Comparison of ENCODE assay signal across 8 mouse cellular contexts in genomic region chr9:62026600-62026999, GRCm38 (mm10). TPM values are rescaled to one million over a fixed set of nuclear protein-coding genes. Genes with fewer than 3 reads are reported as not detected.
DNase-seq lines count a peak whose midpoint lies in the region; ATAC-seq and TF ChIP-seq lines count a peak whose summit lies in the region.

TSS of gene Paqr5 (minus strand) at chr9:62026856.

- DNase-seq in cerebellum, postnatal 25 days, result peak; percentile 19 to 43
- DNase-seq in embryonic facial prominence, embryonic 11.5 days (ENCODE audit: low spot score), result peak; percentile 62
- peak; percentile 23 for DNase-seq in heart, postnatal 4 days
- peak; percentile 63 for DNase-seq in limb, embryonic 11.5 days (ENCODE audit: low spot score)
- peak; percentile 90 for DNase-seq in midbrain, embryonic 11.5 days (ENCODE audit: low spot score, missing footprints)
- no peak for DNase-seq in cerebellum, adult 11-12 months

- H3K4me1 ChIP-seq in embryonic facial prominence, embryonic 11.5 days (ENCODE audit: control insufficient read depth, insufficient read depth, low read length), result peaks cover 5% of the 10 kb centered on the region; the same call in 1 of the 2 replicates
- H3K4me1 ChIP-seq in limb, embryonic 11.5 days (ENCODE audit: control insufficient read depth, insufficient read depth, low read length), result peaks cover 7% of the 10 kb centered on the region; the same call in 1 of the 2 replicates
- peaks cover 2% of the 10 kb centered on the region; the same call in 1 of the 2 replicates for H3K4me1 ChIP-seq in midbrain, embryonic 11.5 days (ENCODE audit: control insufficient read depth, insufficient read depth, low read length)
- H3K4me1 ChIP-seq in testis, adult 2 months (ENCODE audit: control insufficient read depth, insufficient read depth, low read length), result peaks cover 3% of the 10 kb centered on the region

- peak within 1 kb of the TSS; percentile 36 for H3K4me3 ChIP-seq in embryonic facial prominence, embryonic 11.5 days (ENCODE audit: low read depth, low read length)
- H3K4me3 ChIP-seq in limb, embryonic 11.5 days (ENCODE audit: low read depth, low read length), result peak within 1 kb of the TSS; percentile 40
- H3K4me3 ChIP-seq in midbrain, embryonic 11.5 days (ENCODE audit: low read depth, low read length), result peak within 1 kb of the TSS; percentile 34
- peak within 1 kb of the TSS; percentile 31 for H3K4me3 ChIP-seq in testis, adult 2 months (ENCODE audit: control insufficient read depth, low read depth, low read length)

- TF ChIP-seq CTCF in testis, adult 2 months (IDR thresholded peaks at IDR 0.05; ENCODE audit: control insufficient read depth, insufficient read depth, insufficient replicate concordance, low read depth, low read length), result no peak

- no peaks in the 10 kb centered on the region for H3K9me3 ChIP-seq in embryonic facial prominence, embryonic 11.5 days (replicated peaks; ENCODE audit: control insufficient read depth, low read length)
- H3K9me3 ChIP-seq in limb, embryonic 11.5 days (ENCODE audit: control insufficient read depth, low read length), result no peaks in the 10 kb centered on the region
- no peaks in the 10 kb centered on the region for H3K9me3 ChIP-seq in midbrain, embryonic 11.5 days (ENCODE audit: control insufficient read depth, low read length)

- H3K27me3 ChIP-seq in embryonic facial prominence, embryonic 11.5 days (ENCODE audit: control insufficient read depth, insufficient read depth, low read length), result peaks cover 23% of the 10 kb centered on the region
- peaks cover 16% of the 10 kb centered on the region for H3K27me3 ChIP-seq in limb, embryonic 11.5 days (ENCODE audit: control insufficient read depth, insufficient read depth, low read length)
- peaks cover 22% of the 10 kb centered on the region for H3K27me3 ChIP-seq in midbrain, embryonic 11.5 days (ENCODE audit: control insufficient read depth, insufficient read depth, low read length)
- no peaks in the 10 kb centered on the region for H3K27me3 ChIP-seq in testis, adult 2 months (ENCODE audit: control insufficient read depth, insufficient read depth, low read length)

- WGBS in embryonic facial prominence, embryonic 11.5 days, result under 1% methylated on average over 30 of the region's 32 CpGs
- 0% methylated on average over 31 of the region's 32 CpGs for WGBS in limb, embryonic 11.5 days
- WGBS in midbrain, embryonic 11.5 days, result under 1% methylated on average over 31 of the region's 32 CpGs

- no peak for TF ChIP-seq POLR2A in testis, adult 2 months (IDR thresholded peaks at IDR 0.05; ENCODE audit: control insufficient read depth, low read depth, low read length)

- H3K27ac ChIP-seq in embryonic facial prominence, embryonic 11.5 days (replicated peaks; ENCODE audit: low read depth, low read length), result no peak within 1 kb of the TSS
- H3K27ac ChIP-seq in limb, embryonic 11.5 days (replicated peaks; ENCODE audit: low read depth, low read length), result no peak within 1 kb of the TSS
- H3K27ac ChIP-seq in midbrain, embryonic 11.5 days (ENCODE audit: low read depth, low read length), result no peak within 1 kb of the TSS
- H3K27ac ChIP-seq in testis, adult 2 months (ENCODE audit: control insufficient read depth, insufficient read depth, low read depth, low read length), result no peak within 1 kb of the TSS

- H3K36me3 ChIP-seq in embryonic facial prominence, embryonic 11.5 days (replicated peaks; ENCODE audit: control insufficient read depth, insufficient read depth, low read depth, low read length), result no peaks in the 10 kb centered on the region
- H3K36me3 ChIP-seq in limb, embryonic 11.5 days (ENCODE audit: control insufficient read depth, insufficient read depth, low read length), result no peaks in the 10 kb centered on the region
- no peaks in the 10 kb centered on the region for H3K36me3 ChIP-seq in midbrain, embryonic 11.5 days (ENCODE audit: control insufficient read depth, insufficient read depth, low read length)
- H3K36me3 ChIP-seq in testis, adult 2 months (ENCODE audit: control insufficient read depth, insufficient read depth, low read length), result no peaks in the 10 kb centered on the region

- ATAC-seq in cerebellum, adult (ENCODE audit: insufficient number of reproducible peaks, low FRiP score, low TSS enrichment), result no peak
- ATAC-seq in embryonic facial prominence, embryonic 11.5 days (replicated peaks; ENCODE audit: insufficient number of reproducible peaks, low FRiP score, low TSS enrichment, low read depth), result peak; percentile 47; the same call in 1 of the 2 replicates
- ATAC-seq in limb, embryonic 11.5 days (ENCODE audit: insufficient number of reproducible peaks, low FRiP score, low TSS enrichment, low read depth), result 0 out of 2 replicates have a peak, but pooled peaks have one; percentile 62
- ATAC-seq in midbrain, embryonic 11.5 days (ENCODE audit: low FRiP score), result no peak

- peak within 1 kb of the TSS; percentile 89 for H3K4me2 ChIP-seq in embryonic facial prominence, embryonic 11.5 days (ENCODE audit: low read depth, low read length)
- peak within 1 kb of the TSS; percentile 91 for H3K4me2 ChIP-seq in limb, embryonic 11.5 days (ENCODE audit: low read depth, severe bottlenecking)
- H3K4me2 ChIP-seq in midbrain, embryonic 11.5 days, result peak within 1 kb of the TSS; percentile 63

- peak within 1 kb of the TSS; percentile 52; the same call in 1 of the 2 replicates for H3K9ac ChIP-seq in embryonic facial prominence, embryonic 11.5 days (replicated peaks; ENCODE audit: low read length)
- 0 out of 2 replicates have a peak within 1 kb of the TSS, but pooled peaks have one; percentile 24 for H3K9ac ChIP-seq in limb, embryonic 11.5 days (ENCODE audit: low read length)
- peak within 1 kb of the TSS; percentile 49 for H3K9ac ChIP-seq in midbrain, embryonic 11.5 days (ENCODE audit: low read length)

RNA-seq across cellular contexts. Expression of gene Paqr5, which starts in this region (rescaled TPM):
- 0.34 and 0.54 TPM in 2 replicates for polyA plus RNA-seq in embryonic facial prominence, embryonic 11.5 days (2014; fragmentation: Nextera tagmentation; extraction: Ambion mirVana)
- not detected for total RNA-seq in heart, postnatal 4 days (2021)
- polyA plus RNA-seq in limb, embryonic 11.5 days (2014; fragmentation: Nextera tagmentation; extraction: Ambion mirVana), result 0.85 and 1.0 TPM in 2 replicates
- polyA plus RNA-seq in midbrain, embryonic 11.5 days (2014; fragmentation: Nextera tagmentation; extraction: Ambion mirVana), result 0.26 and 0.37 TPM in 2 replicates
- polyA plus RNA-seq in testis, adult 2 months (2012; rRNA removed), result 804 and 867 TPM in 2 replicates

Comparison
In these comparisons a context has a peak if more than half of its experiments do, and no peak if none do; other contexts are left out.
1. RNA of gene Paqr5 (polyA plus RNA-seq): 804 to 867 TPM in testis, adult 2 months; 0.85 to 1.0 TPM in limb, embryonic 11.5 days, 0.34 to 0.54 TPM in embryonic facial prominence, embryonic 11.5 days and 0.26 to 0.37 TPM in midbrain, embryonic 11.5 days; every median in the first group is over 100 times any median in the second.
2. Peak in DNase-seq, ATAC-seq, H3K4me3 ChIP-seq, H3K9ac ChIP-seq and H3K4me2 ChIP-seq in embryonic facial prominence, embryonic 11.5 days; RNA of the gene not detected or under 1 TPM.
3. Peak in DNase-seq in heart, postnatal 4 days; RNA of the gene not detected or under 1 TPM.
4. Peak in DNase-seq, H3K4me3 ChIP-seq, H3K9ac ChIP-seq and H3K4me2 ChIP-seq in midbrain, embryonic 11.5 days; RNA of the gene not detected or under 1 TPM.
5. Peak in every context shown above with its lines, with median percentiles within 50 percentile points of each other: H3K4me2 ChIP-seq, H3K4me3 ChIP-seq and H3K9ac ChIP-seq.